Mouse (Mus musculus) forebrain, postnatal 0 days (tissue): ENCODE results near the gene Gif. TPM values are rescaled to one million over a fixed set of nuclear protein-coding genes. Genes with fewer than 3 reads are reported as not detected.

Experiments
- ATAC-seq: fragments of 200-750 bp; cut with Nextera tagmentation; 2 replicates; pipeline ENCODE4 v1.8.0; 2017; ENCODE audit warnings: mild to moderate bottlenecking, moderate library complexity
- DNase-seq: peaks from one replicate; pipeline ENCODE4 v3.0.0-alpha.2; 2015
- H3K27ac ChIP-seq: fragments of 300-500 bp; sonication (generic); 2 replicates; pipeline ENCODE4 v1.5.1; 2014; ENCODE audit warnings: low read depth, mild to moderate bottlenecking, antibody characterized with exemption, low read length, moderate library complexity, mixed read lengths
- H3K27me3 ChIP-seq: fragments of 300-500 bp; sonication (generic); 2 replicates; pipeline ENCODE4 v1.6.1; 2014; ENCODE audit warnings: mild to moderate bottlenecking, low read length, mixed read lengths; ENCODE audit not compliant: insufficient read depth
- H3K36me3 ChIP-seq: fragments of 300-500 bp; sonication (generic); 2 replicates; pipeline ENCODE4 v1.6.1; 2014; ENCODE audit warnings: mild to moderate bottlenecking, moderate library complexity; ENCODE audit not compliant: insufficient read depth
- H3K4me1 ChIP-seq: fragments of 300-500 bp; sonication (generic); 2 replicates; pipeline ENCODE4 v1.6.1; 2014; ENCODE audit warnings: antibody characterized with exemption; ENCODE audit not compliant: insufficient read depth
- H3K4me2 ChIP-seq: fragments of 300-500 bp; sonication (generic); 2 replicates; pipeline ENCODE4 v1.6.1; 2014; ENCODE audit warnings: low read depth, mild to moderate bottlenecking, moderate library complexity
- H3K4me3 ChIP-seq: fragments of 300-500 bp; sonication (generic); 2 replicates; pipeline ENCODE4 v1.5.1; 2014; ENCODE audit warnings: low read depth, low read length, mixed read lengths
- H3K9ac ChIP-seq: fragments of 300-500 bp; sonication (generic); 2 replicates; pipeline ENCODE4 v1.6.1; 2014; ENCODE audit warnings: mild to moderate bottlenecking
- H3K9me3 ChIP-seq: fragments of 300-500 bp; sonication (generic); 2 replicates; pipeline ENCODE4 v1.6.1; 2016; ENCODE audit warnings: low read length
- CTCF ChIP-seq: sonication (generic); IDR thresholded peaks from 2 replicates; pipeline ENCODE4 v1.5.1; 2016; ENCODE audit warnings: antibody characterized with exemption, control low read depth, low read depth
- WGBS: fragments of 180-500 bp; shearing (Covaris S2); extraction: QIAGEN DNeasy Blood & Tissue Kit; methylation state at CpG from one replicate; pipeline ENCODE4 v1.1.7; 2014; 5-methylcytosine and 5-hydroxymethylcytosine counted together
- polyA plus RNA-seq: library from polyadenylated mRNA; unstranded; fragments of >200 nt; fragmentation: Nextera tagmentation; extraction: Ambion mirVana; gene quantifications from 2 replicates; pipeline ENCODE4 v1.2.1, GENCODE M21; 2015
- total RNA-seq: library from RNA; depleted of rRNA; stranded (reverse); fragments of >200 nt; gene quantifications from 2 replicates; pipeline ENCODE4 v1.2.3, GENCODE M21; 2014; rRNA removed

Gene Gif
- total and polyA plus RNA-seq, 2 experiments from 2014 or later: not detected

DNA sequence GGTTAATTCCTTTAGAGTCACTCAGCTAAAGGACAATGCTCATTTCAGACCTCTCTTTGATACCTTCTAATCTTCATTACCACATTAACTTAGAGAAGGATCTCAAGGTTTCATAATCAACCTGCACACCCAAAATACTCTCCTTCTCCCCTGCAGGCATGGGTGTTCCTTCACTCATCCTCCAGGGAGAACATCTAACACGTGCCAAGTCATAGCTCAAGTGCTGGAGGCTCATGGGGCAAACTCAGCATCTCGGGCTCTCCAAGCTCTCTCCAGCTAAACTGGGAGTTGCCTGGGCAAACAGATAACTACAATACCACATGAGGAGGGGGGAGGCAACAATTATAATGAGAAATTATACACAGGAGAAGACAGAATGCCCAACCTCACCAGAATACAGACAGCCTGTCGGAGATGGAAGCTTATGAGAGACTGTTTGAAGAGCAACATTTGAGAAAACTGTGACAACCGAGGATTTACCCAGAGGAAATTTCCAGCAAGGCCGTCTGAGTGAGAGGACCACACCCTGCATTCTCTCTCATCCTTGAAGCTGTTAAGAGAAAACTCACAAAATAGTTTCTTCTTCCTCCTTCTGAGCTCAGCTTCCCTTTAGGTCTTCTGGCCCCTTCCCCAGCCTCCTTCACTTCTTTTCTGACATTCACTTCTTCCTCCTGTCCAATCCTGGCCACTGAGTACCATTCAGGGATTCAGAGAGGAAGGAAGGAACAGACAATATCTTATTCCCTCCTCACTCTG lies 62.8 kb downstream of the Gif start:
- Histone ChIP-seq H3K9ac (no peak overlapping the region), H3K36me3 (no peaks in the 10 kb centered on the region), H3K9me3 (no peaks in the 10 kb centered on the region), H3K4me2 (no peak overlapping the region), H3K27me3 (no peaks in the 10 kb centered on the region), H3K27ac (no peak overlapping the region), H3K4me3 (no peak overlapping the region), H3K4me1 (no peaks in the 10 kb centered on the region)
- WGBS: 85% methylated on average over 5 of the region's 5 CpGs
- no peak for TF ChIP-seq CTCF
- DNase-seq (no peak), ATAC-seq (no peak)

- Histone ChIP-seq H3K27me3 (no peaks in the 10 kb centered on the region), H3K9me3 (no peaks in the 10 kb centered on the region), H3K36me3 (no peaks in the 10 kb centered on the region), H3K4me3 (no peak overlapping the region), H3K4me1 (no peaks in the 10 kb centered on the region), H3K4me2 (no peak overlapping the region), H3K27ac (no peak overlapping the region), H3K9ac (no peak overlapping the region)
- WGBS: 66% methylated on average over 1 of the region's 1 CpGs
- TF ChIP-seq CTCF: no peak
- DNase-seq (no peak), ATAC-seq (no peak)
Observed at GRCm38 (mm10) chr19:11810856-11811255, 63.5 kb downstream of the Gif start.

DNA sequence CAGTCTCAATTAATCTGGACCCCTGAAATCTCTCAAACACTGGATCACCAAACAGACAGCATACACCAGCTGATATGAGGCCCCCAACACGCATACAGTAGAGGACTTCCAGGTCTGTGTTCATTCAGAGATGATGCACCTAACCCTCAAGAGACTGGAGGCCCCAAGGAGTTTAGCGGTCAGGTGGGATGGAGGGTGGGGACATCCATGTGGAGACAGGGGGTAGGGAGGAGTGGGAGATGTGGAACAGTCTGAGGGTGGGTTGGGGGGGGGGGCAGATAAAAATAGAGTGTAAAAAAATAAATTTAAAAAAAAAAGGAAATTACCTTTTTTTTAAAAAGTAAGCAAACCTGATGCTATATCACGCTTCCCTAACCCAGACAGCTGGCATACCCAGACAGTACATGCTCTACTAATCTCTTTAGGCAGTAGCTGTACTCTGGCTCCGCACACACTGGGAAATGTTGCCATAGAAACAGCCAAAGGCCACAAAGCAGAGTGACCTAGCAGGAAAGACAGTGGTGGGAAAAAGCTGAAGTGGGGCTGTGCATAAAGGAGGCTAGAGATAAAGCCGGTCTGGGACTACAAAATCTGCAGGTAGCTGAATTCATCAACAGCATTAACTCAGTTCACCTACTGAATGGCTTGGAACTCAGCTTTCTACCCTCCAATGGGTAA lies 64.5 kb downstream of the Gif start:
- no peak overlapping the region for H3K4me3 ChIP-seq
- H3K4me2 ChIP-seq: no peak overlapping the region
- TF ChIP-seq CTCF: no peak
- DNase-seq (peak; percentile 6), ATAC-seq (peak; percentile 93)
- H3K9me3 ChIP-seq: no peaks in the 10 kb centered on the region
- H3K9ac ChIP-seq: no peak overlapping the region
- no peak overlapping the region for H3K27ac ChIP-seq
- H3K36me3 ChIP-seq: no peaks in the 10 kb centered on the region
- no peaks in the 10 kb centered on the region for H3K4me1 ChIP-seq
- H3K27me3 ChIP-seq: no peaks in the 10 kb centered on the region
- WGBS: 31% methylated on average over 5 of the region's 5 CpGs

Other genes starting within 250 kb of the Gif start
- gene Ms4a6b, start 231.0 kb upstream of the Gif start, total RNA-seq: 2.2 and 5.9 TPM in 2 replicates
- gene Ms4a6b, start 231.0 kb upstream of the Gif start, polyA plus RNA-seq: 2.0 and 3.3 TPM in 2 replicates
- gene Ms4a4d, start 210.8 kb upstream of the Gif start, total RNA-seq: not detected in 2 replicates
- gene Ms4a4d, start 210.8 kb upstream of the Gif start, polyA plus RNA-seq: not detected in 2 replicates
- 2.4 and 2.5 TPM in 2 replicates for gene Ms4a6d, start 142.7 kb upstream of the Gif start, total RNA-seq
- gene Ms4a6d, start 142.7 kb upstream of the Gif start, polyA plus RNA-seq: 2.8 TPM in 2 replicates
- not detected in 2 replicates for gene Ms4a2, start 123.8 kb upstream of the Gif start, total RNA-seq
- gene Ms4a2, start 123.8 kb upstream of the Gif start, polyA plus RNA-seq: not detected in 2 replicates
- 0.23 TPM in 1 of 2 replicates, not detected in the other for gene Ms4a3, start 106.7 kb upstream of the Gif start, total RNA-seq
- gene Ms4a3, start 106.7 kb upstream of the Gif start, polyA plus RNA-seq: not detected in 2 replicates
- not detected in 2 replicates for gene Oosp2, start 87.0 kb upstream of the Gif start, total RNA-seq
- gene Oosp2, start 87.0 kb upstream of the Gif start, polyA plus RNA-seq: 0.60 TPM in 1 of 2 replicates, not detected in the other
- not detected in 2 replicates for gene Oosp1, start 56.4 kb upstream of the Gif start, total RNA-seq
- gene Oosp1, start 56.4 kb upstream of the Gif start, polyA plus RNA-seq: not detected in 2 replicates
- not detected in 2 replicates for gene Oosp3, start 50.5 kb upstream of the Gif start, total RNA-seq
- gene Oosp3, start 50.5 kb upstream of the Gif start, polyA plus RNA-seq: not detected in 2 replicates
- gene Mrpl16, start 22.8 kb downstream of the Gif start, total RNA-seq: 27.2 and 30.8 TPM in 2 replicates
- gene Mrpl16, start 22.8 kb downstream of the Gif start, polyA plus RNA-seq: 46.9 and 52.6 TPM in 2 replicates
- gene Stx3, start 71.8 kb downstream of the Gif start, total RNA-seq: 26.6 and 31.3 TPM in 2 replicates
- 20.8 and 27.2 TPM in 2 replicates for gene Stx3, start 71.8 kb downstream of the Gif start, polyA plus RNA-seq
- not detected in 2 replicates for gene Olfr1417, start 91.7 kb downstream of the Gif start, total RNA-seq
- 0.10 TPM in 1 of 2 replicates, not detected in the other for gene Olfr1417, start 91.7 kb downstream of the Gif start, polyA plus RNA-seq
- gene Olfr1418, start 113.5 kb downstream of the Gif start, total RNA-seq: not detected in 2 replicates
- not detected in 2 replicates for gene Olfr1418, start 113.5 kb downstream of the Gif start, polyA plus RNA-seq
- not detected in 2 replicates for gene Olfr1419, start 127.6 kb downstream of the Gif start, total RNA-seq
- not detected in 2 replicates for gene Olfr1419, start 127.6 kb downstream of the Gif start, polyA plus RNA-seq
- gene Olfr1420, start 139.0 kb downstream of the Gif start, total RNA-seq: not detected in 2 replicates
- gene Olfr1420, start 139.0 kb downstream of the Gif start, polyA plus RNA-seq: not detected in 2 replicates
- 7.2 and 12.1 TPM in 2 replicates for gene Patl1, start 164.8 kb downstream of the Gif start, total RNA-seq
- gene Patl1, start 164.8 kb downstream of the Gif start, polyA plus RNA-seq: 7.7 and 11.8 TPM in 2 replicates
- 27.3 and 30.3 TPM in 2 replicates for gene Osbp, start 218.4 kb downstream of the Gif start, total RNA-seq
- gene Osbp, start 218.4 kb downstream of the Gif start, polyA plus RNA-seq: 2.3 and 3.1 TPM in 2 replicates